ENCODE assay signal across 10 mouse cellular contexts in the genomic region with DNA sequence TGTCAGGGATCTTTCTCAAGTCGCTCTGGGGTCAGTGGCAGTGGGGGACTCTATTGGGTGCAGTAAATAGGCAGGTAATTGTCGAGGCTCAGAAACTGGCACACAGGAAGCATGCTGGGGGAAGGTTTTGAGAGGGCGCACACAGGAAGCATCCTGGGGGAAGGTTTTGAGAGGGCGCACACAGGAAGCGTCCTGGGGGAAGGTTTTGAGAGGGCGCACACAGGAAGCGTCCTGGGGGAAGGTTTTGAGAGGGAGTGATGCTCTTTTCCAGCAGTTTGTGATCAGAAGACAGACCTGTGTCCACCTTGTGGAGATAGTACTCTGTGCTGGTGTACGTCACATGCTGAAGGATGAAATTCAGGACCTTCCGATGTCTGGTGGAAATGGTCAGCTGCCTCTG. TPM values are rescaled to one million over a fixed set of nuclear protein-coding genes. Genes with fewer than 3 reads are reported as not detected.
DNase-seq lines count a peak whose midpoint lies in the region; ATAC-seq and TF ChIP-seq lines count a peak whose summit lies in the region.
"Had no signal": no experiment of that assay in that cellular context is flagged by ENCODE, and none has a peak within 500 bp of the region (broad histone marks: within the 10 kb centered on the region; RNA-seq: fewer than 3 reads in every experiment).

No protein-coding gene starts in this region.

- no peaks in the 10 kb centered on the region for H3K9me3 ChIP-seq in heart, embryonic 12.5 days (replicated peaks)
- H3K9me3 ChIP-seq in E14TG2a.4 (ENCODE audit: low read length) = no peaks in the 10 kb centered on the region
- no peaks in the 10 kb centered on the region for H3K9me3 ChIP-seq in embryonic facial prominence, embryonic 10.5 days
- no peaks in the 10 kb centered on the region for H3K9me3 ChIP-seq in midbrain, embryonic 15.5 days

- intact Hi-C loops in heart, postnatal 36 days (cut with DNase I) = loop anchor here (5.0 kb wide), 2 partner anchors 216 to 251 kb away; no protein-coding TSS in a partner anchor

- H3K4me1 ChIP-seq in heart, embryonic 12.5 days (replicated peaks) = 0 out of 2 replicates have a peak, but pooled peaks cover 2% of the 10 kb centered on the region
- peaks cover 18% of the 10 kb centered on the region for H3K4me1 ChIP-seq in E14TG2a.4 (replicated peaks; ENCODE audit: low read depth, low read length)
- H3K4me1 ChIP-seq in embryonic facial prominence, embryonic 10.5 days = peaks cover 5% of the 10 kb centered on the region; the same call in 1 of the 2 replicates
- no peaks in the 10 kb centered on the region for H3K4me1 ChIP-seq in midbrain, embryonic 15.5 days

- H3K27ac ChIP-seq in heart, embryonic 12.5 days (ENCODE audit: poor library complexity, severe bottlenecking) = no peak overlapping the region
- H3K27ac ChIP-seq in embryonic facial prominence, embryonic 10.5 days (replicated peaks) = no peak overlapping the region
- H3K27ac ChIP-seq in midbrain, embryonic 15.5 days = no peak overlapping the region

- no peak overlapping the region for H3K9ac ChIP-seq in heart, embryonic 12.5 days
- H3K9ac ChIP-seq in midbrain, embryonic 15.5 days = no peak overlapping the region

- no peak overlapping the region for H3K4me3 ChIP-seq in heart, embryonic 12.5 days
- peak overlapping the region; percentile 67 for H3K4me3 ChIP-seq in E14TG2a.4 (replicated peaks; ENCODE audit: low read length)
- H3K4me3 ChIP-seq in embryonic facial prominence, embryonic 10.5 days = peak overlapping the region; percentile 28; the same call in 1 of the 2 replicates
- H3K4me3 ChIP-seq in midbrain, embryonic 15.5 days = no peak overlapping the region

- no peak for ATAC-seq in heart, embryonic 12.5 days (ENCODE audit: insufficient number of reproducible peaks, low FRiP score)
- no peak for ATAC-seq in midbrain, embryonic 15.5 days (replicated peaks)

- peak overlapping the region; percentile 39 for H3K4me2 ChIP-seq in heart, embryonic 12.5 days
- peak overlapping the region; percentile 24; the same call in 1 of the 2 replicates for H3K4me2 ChIP-seq in midbrain, embryonic 15.5 days

- 31% methylated on average over 9 of the region's 9 CpGs for WGBS in heart, embryonic 12.5 days
- 25% methylated on average over 9 of the region's 9 CpGs for WGBS in embryonic facial prominence, embryonic 10.5 days
- WGBS in midbrain, embryonic 15.5 days = 24% methylated on average over 9 of the region's 9 CpGs

- TF ChIP-seq CTCF in E14TG2a.4 (conservative IDR thresholded peaks at IDR 0.05; ENCODE audit: low read length) = no peak

- H3K36me3 ChIP-seq in heart, embryonic 12.5 days = no peaks in the 10 kb centered on the region
- H3K36me3 ChIP-seq in E14TG2a.4 (ENCODE audit: insufficient read depth, low read length) = no peaks in the 10 kb centered on the region
- no peaks in the 10 kb centered on the region for H3K36me3 ChIP-seq in embryonic facial prominence, embryonic 10.5 days (replicated peaks)
- H3K36me3 ChIP-seq in midbrain, embryonic 15.5 days (replicated peaks) = no peaks in the 10 kb centered on the region

- peaks cover 6% of the 10 kb centered on the region; the same call in 1 of the 2 replicates for H3K27me3 ChIP-seq in heart, embryonic 12.5 days (replicated peaks)
- 0 out of 2 replicates have a peak, but pooled peaks cover under 1% of the 10 kb centered on the region for H3K27me3 ChIP-seq in E14TG2a.4 (ENCODE audit: insufficient read depth, low read length)
- H3K27me3 ChIP-seq in embryonic facial prominence, embryonic 10.5 days (replicated peaks; ENCODE audit: low read depth, poor library complexity, severe bottlenecking) = 0 out of 2 replicates have a peak, but pooled peaks cover 2% of the 10 kb centered on the region
- no peaks in the 10 kb centered on the region for H3K27me3 ChIP-seq in midbrain, embryonic 15.5 days (replicated peaks)

- no peak for DNase-seq in heart, postnatal 36 days
- peak; percentile 12 for DNase-seq in embryonic facial prominence, embryonic 10.5 days (ENCODE audit: low spot score)
- DNase-seq in frontal cortex, postnatal 25 days (ENCODE audit: low spot score in 2 of 2) = no peak
- DNase-seq in urinary bladder, postnatal 14 days (ENCODE audit: low spot score) = no peak
- DNase-seq in spleen, postnatal 36 days (ENCODE audit: low spot score in 2 of 2) = no peak

RNA-seq across cellular contexts. Expression of a gene that starts 33.5 kb away (rescaled TPM):
- polyA plus RNA-seq in heart, embryonic 12.5 days (2016; fragmentation: Nextera tagmentation; extraction: Ambion mirVana) = 22.3 and 26.0 TPM in 2 replicates
- 10 to 100 TPM in 1 of 2 experiments, 1 to 10 TPM in 1; 9.3 to 13.7 TPM for total RNA-seq in heart, postnatal 36 days (2021)
- 3.7 and 4.1 TPM in 2 replicates for polyA plus RNA-seq in embryonic facial prominence, embryonic 10.5 days (2016; fragmentation: Nextera tagmentation; extraction: Ambion mirVana)
- 2.0 and 2.9 TPM in 2 replicates for polyA plus RNA-seq in midbrain, embryonic 15.5 days (2015; fragmentation: Nextera tagmentation; extraction: Ambion mirVana)

RNA-seq across cellular contexts. Expression of a gene that starts 38.8 kb away (rescaled TPM):
- polyA plus RNA-seq in heart, embryonic 12.5 days (2016; fragmentation: Nextera tagmentation; extraction: Ambion mirVana) = 39.1 and 39.2 TPM in 2 replicates
- total RNA-seq in heart, postnatal 36 days (2021) = 10 to 100 TPM; 15.3 to 23.5 TPM
- 9.5 and 10.0 TPM in 2 replicates for polyA plus RNA-seq in embryonic facial prominence, embryonic 10.5 days (2016; fragmentation: Nextera tagmentation; extraction: Ambion mirVana)
- polyA plus RNA-seq in midbrain, embryonic 15.5 days (2015; fragmentation: Nextera tagmentation; extraction: Ambion mirVana) = 2.8 and 3.6 TPM in 2 replicates

RNA-seq across cellular contexts. Expression of a gene that starts 38.9 kb away (rescaled TPM):
- 0.13 TPM in 1 of 2 replicates, not detected in the other for polyA plus RNA-seq in heart, embryonic 12.5 days (2016; fragmentation: Nextera tagmentation; extraction: Ambion mirVana)
- total RNA-seq in heart, postnatal 36 days (2021) = not detected
- polyA plus RNA-seq in embryonic facial prominence, embryonic 10.5 days (2016; fragmentation: Nextera tagmentation; extraction: Ambion mirVana) = 0.09 and 0.16 TPM in 2 replicates
- not detected in 2 replicates for polyA plus RNA-seq in midbrain, embryonic 15.5 days (2015; fragmentation: Nextera tagmentation; extraction: Ambion mirVana)
- polyA plus RNA-seq: limb, embryonic 14.5 days; neural tube, embryonic 11.5 days had no signal

RNA-seq across cellular contexts. Expression of a gene that starts 51.5 kb away (rescaled TPM):
- polyA plus RNA-seq in heart, embryonic 12.5 days (2016; fragmentation: Nextera tagmentation; extraction: Ambion mirVana) = 0.65 and 0.66 TPM in 2 replicates
- 100 to 1,000 TPM; 174 to 180 TPM for total RNA-seq in heart, postnatal 36 days (2021)
- polyA plus RNA-seq in embryonic facial prominence, embryonic 10.5 days (2016; fragmentation: Nextera tagmentation; extraction: Ambion mirVana) = not detected in 2 replicates
- not detected in 2 replicates for polyA plus RNA-seq in midbrain, embryonic 15.5 days (2015; fragmentation: Nextera tagmentation; extraction: Ambion mirVana)
- polyA plus RNA-seq: neural tube, embryonic 11.5 days had no signal

Comparison
In these comparisons a context has a peak if more than half of its experiments do, and no peak if none do; other contexts are left out.
1. H3K4me3 ChIP-seq: peak in E14TG2a.4 (single experiment) and embryonic facial prominence, embryonic 10.5 days (single experiment); none in heart, embryonic 12.5 days (single experiment) and midbrain, embryonic 15.5 days (single experiment).